Mouse (Mus musculus) liver, postnatal 0 days (tissue): ENCODE results near the gene Tll1. TPM values are rescaled to one million over a fixed set of nuclear protein-coding genes. Genes with fewer than 3 reads are reported as not detected.

Experiments
- ATAC-seq: fragments of 200-750 bp; cut with Nextera tagmentation; 2 replicates; pipeline ENCODE4 v1.8.0; 2017; ENCODE audit warnings: mild to moderate bottlenecking, moderate library complexity
- DNase-seq: peaks from one replicate; pipeline ENCODE4 v3.0.0-alpha.2; 2016
- H3K27ac ChIP-seq: fragments of 300-500 bp; sonication (generic); 2 replicates; pipeline ENCODE4 v1.5.1; 2014; ENCODE audit warnings: antibody characterized with exemption, moderate library complexity, mild to moderate bottlenecking, low read depth
- H3K27me3 ChIP-seq: fragments of 300-500 bp; sonication (generic); 2 replicates; pipeline ENCODE4 v1.6.1; 2014; ENCODE audit warnings: low read length, control low read depth, mixed read lengths; ENCODE audit not compliant: insufficient read depth
- H3K36me3 ChIP-seq: fragments of 300-500 bp; sonication (generic); replicated peaks from 2 replicates; pipeline ENCODE4 v1.6.1; 2014; ENCODE audit warnings: mild to moderate bottlenecking, control low read depth, low read length, moderate library complexity, mixed read lengths; ENCODE audit not compliant: insufficient read depth
- H3K4me1 ChIP-seq: fragments of 300-500 bp; sonication (generic); 2 replicates; pipeline ENCODE4 v1.6.1; 2014; ENCODE audit warnings: antibody characterized with exemption, mild to moderate bottlenecking, control low read depth; ENCODE audit not compliant: insufficient read depth
- H3K4me2 ChIP-seq: fragments of 300-500 bp; sonication (generic); 2 replicates; pipeline ENCODE4 v1.6.1; 2014; ENCODE audit warnings: low read depth, mild to moderate bottlenecking, low read length, moderate library complexity, mixed read lengths
- H3K4me3 ChIP-seq: fragments of 300-500 bp; sonication (generic); 2 replicates; pipeline ENCODE4 v1.5.1; 2014; ENCODE audit warnings: low read depth, low read length
- H3K9ac ChIP-seq: fragments of 300-500 bp; sonication (generic); replicated peaks from 2 replicates; pipeline ENCODE4 v1.6.1; 2014; ENCODE audit warnings: mild to moderate bottlenecking, moderate library complexity
- H3K9me3 ChIP-seq: fragments of 300-500 bp; sonication (generic); 2 replicates; pipeline ENCODE4 v1.6.1; 2016; ENCODE audit warnings: mild to moderate bottlenecking, control low read depth, low read length, mixed read lengths
- CTCF ChIP-seq: sonication (generic); IDR thresholded peaks from 2 replicates; pipeline ENCODE4 v1.5.1; 2016; ENCODE audit warnings: antibody characterized with exemption, low read depth
- EP300 ChIP-seq: IDR thresholded peaks from 2 replicates; pipeline ENCODE4 v1.6.1; 2016; ENCODE audit warnings: antibody characterized with exemption, low read depth, mild to moderate bottlenecking
- WGBS: fragments of 180-500 bp; shearing (Covaris S2); extraction: QIAGEN DNeasy Blood & Tissue Kit; methylation state at CpG from one replicate; pipeline ENCODE4 v1.1.7; 2014; ENCODE audit not compliant: insufficient replicate concordance; 5-methylcytosine and 5-hydroxymethylcytosine counted together
- polyA plus RNA-seq: library from polyadenylated mRNA; unstranded; fragments of >200 nt; fragmentation: Nextera tagmentation; extraction: Ambion mirVana; gene quantifications from 2 replicates; pipeline ENCODE4 v1.2.1, GENCODE M21; 2015

Tll1 gene
- polyA plus RNA-seq, 1 experiment from 2014 or later = not detected

DNA sequence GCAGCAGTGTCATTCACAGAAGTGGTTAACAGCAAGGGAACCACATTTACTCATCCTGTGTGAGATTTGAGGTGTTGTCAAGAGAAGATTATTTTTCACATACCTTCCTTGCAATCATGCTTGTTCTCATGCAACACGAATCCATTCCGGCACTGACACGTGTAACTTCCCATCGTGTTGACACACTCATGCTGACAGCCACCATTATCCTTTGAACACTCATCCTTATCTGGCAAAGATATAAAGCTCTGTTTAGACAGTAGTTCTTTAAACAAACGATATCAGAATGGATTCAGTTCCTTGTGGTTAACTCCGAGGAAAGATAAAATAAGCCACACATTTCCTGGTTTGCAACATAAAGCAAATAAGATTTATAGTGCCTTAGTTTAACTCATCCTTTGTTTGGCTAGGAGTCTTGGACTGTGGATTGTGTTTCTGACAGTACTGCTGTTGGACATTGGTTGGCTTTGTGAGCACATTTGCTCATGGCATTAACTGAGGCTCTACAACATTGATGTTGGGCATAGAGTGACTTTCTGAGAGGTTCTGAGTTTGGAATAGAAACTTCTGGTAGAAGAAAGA, 164.7 kb downstream of the Tll1 start:
- Histone ChIP-seq H3K4me1 (no peaks in the 10 kb centered on the region), H3K9me3 (no peaks in the 10 kb centered on the region), H3K27me3 (no peaks in the 10 kb centered on the region), H3K9ac (no peak overlapping the region), H3K4me3 (no peak overlapping the region), H3K36me3 (no peaks in the 10 kb centered on the region), H3K4me2 (no peak overlapping the region), H3K27ac (no peak overlapping the region)
- ATAC-seq (no peak), DNase-seq (no peak)
- TF ChIP-seq CTCF = no peak
- no peak for TF ChIP-seq EP300
- WGBS = 4% methylated on average over 6 of the region's 6 CpGs

DNA sequence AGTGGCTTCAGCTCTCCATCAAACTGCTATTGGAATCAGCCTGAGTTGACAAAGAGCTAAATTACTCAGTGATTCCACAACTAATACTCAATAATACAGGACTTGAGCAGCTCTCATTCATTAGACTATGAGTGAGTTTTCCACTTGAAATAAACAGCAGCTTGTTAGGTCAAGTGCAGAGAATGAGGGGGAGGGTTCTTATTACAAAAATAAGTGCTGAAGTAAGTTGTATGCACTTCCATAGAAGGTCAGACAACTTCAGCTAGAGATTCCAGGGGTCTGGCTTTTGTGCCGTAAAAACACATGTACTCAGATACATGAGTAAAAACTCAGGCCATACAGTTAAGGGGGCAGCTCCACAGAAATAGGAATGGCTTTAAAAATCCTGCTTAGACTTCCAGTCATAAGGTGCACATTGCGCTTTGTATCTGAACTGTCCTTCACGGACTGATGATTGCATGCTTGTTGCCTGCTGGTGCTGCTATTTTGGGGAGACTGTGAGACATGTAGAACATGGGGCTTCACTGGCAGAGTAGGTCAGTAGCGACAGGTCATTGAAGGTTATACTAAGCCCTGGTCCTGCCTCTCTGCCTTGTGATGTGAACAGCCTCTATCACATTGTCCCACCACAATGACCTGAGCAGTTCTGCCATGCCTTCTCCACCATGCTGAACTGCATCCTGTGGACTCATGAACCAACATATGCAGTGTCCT, 175.2 kb downstream of the Tll1 start:
- no peak for ATAC-seq
- TF ChIP-seq EP300 (no peak), CTCF (no peak)
- H3K4me3 ChIP-seq = no peak overlapping the region
- H3K4me2 ChIP-seq = no peak overlapping the region
- H3K9ac ChIP-seq = no peak overlapping the region
- no peaks in the 10 kb centered on the region for H3K36me3 ChIP-seq
- no peak overlapping the region for H3K27ac ChIP-seq
- no peak for DNase-seq
- no peaks in the 10 kb centered on the region for H3K4me1 ChIP-seq
- H3K9me3 ChIP-seq = no peaks in the 10 kb centered on the region
- WGBS = 80% methylated on average over 4 of the region's 4 CpGs
- H3K27me3 ChIP-seq = no peaks in the 10 kb centered on the region

DNA sequence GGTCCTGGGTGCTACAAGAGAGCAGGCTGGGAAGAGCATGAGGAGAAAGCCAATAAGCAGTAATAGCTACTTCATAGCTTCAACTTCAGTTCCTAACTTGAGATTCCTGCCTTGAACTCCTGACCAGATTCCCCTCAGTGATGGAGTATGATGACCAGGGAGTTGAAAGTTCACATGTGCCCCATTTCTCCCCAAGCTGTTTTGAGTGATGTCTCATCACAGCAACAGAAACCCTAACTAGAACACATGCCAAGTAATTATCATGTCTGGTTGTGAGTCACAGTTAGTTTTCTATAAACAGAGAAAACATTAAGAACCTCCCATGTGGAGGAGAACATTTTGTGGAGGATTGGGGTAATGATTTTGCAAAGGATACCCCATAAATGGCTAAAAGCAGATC, 176.0 kb downstream of the Tll1 start:
- TF ChIP-seq EP300 (no peak), CTCF (no peak)
- H3K4me1 ChIP-seq = no peaks in the 10 kb centered on the region
- H3K9ac ChIP-seq = no peak overlapping the region
- no peak overlapping the region for H3K27ac ChIP-seq
- no peaks in the 10 kb centered on the region for H3K27me3 ChIP-seq
- H3K4me2 ChIP-seq = no peak overlapping the region
- no peak for ATAC-seq
- H3K36me3 ChIP-seq = no peaks in the 10 kb centered on the region
- no peaks in the 10 kb centered on the region for H3K9me3 ChIP-seq
- no peak for DNase-seq
- no peak overlapping the region for H3K4me3 ChIP-seq

DNA sequence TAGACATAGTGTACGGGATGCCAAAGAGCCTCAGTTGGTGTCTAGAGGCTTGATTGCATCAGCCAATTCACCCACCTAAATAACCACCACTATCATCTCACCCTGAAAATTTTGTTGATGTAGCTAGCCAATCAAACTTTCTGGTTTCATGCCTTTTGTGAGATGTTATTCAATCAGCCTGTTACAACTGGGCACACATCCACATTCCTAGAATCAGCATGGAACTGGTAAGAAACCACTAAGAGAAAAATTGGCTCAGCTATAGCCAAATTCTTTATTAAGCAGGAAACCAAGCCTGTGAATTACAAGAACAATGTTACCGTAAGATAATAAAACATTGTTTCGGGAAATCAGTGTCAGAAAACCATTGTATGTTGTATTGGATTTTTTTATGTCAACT, 176.5 kb downstream of the Tll1 start:
- Histone ChIP-seq H3K9me3 (no peaks in the 10 kb centered on the region), H3K9ac (no peak overlapping the region), H3K4me2 (no peak overlapping the region), H3K4me1 (no peaks in the 10 kb centered on the region), H3K27me3 (no peaks in the 10 kb centered on the region), H3K27ac (no peak overlapping the region), H3K36me3 (no peaks in the 10 kb centered on the region), H3K4me3 (no peak overlapping the region)
- TF ChIP-seq EP300 (no peak), CTCF (no peak)
- DNase-seq (no peak), ATAC-seq (no peak)
- 76% methylated on average over 3 of the region's 3 CpGs for WGBS

DNA sequence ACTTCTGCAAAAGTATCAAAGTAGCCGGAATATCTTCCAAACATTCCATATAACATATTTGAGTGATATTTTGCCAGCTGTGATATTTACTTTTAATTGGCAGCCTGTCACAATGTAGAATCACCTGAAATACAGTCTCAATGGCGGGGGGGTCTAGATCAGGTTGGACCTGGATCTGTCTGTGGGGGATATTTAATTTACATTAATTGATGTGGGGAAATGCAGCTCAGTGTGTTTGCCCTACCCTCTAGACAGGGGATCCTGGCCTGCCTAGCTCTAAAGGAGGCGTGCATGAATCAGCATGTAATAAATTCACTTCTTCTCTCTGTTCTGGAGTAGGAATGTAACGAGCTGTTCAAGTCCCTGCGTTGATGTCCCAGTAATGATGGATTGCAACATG, 181.7 kb downstream of the Tll1 start:
- no peak for ATAC-seq
- Histone ChIP-seq H3K4me2 (no peak overlapping the region), H3K4me1 (no peaks in the 10 kb centered on the region), H3K4me3 (no peak overlapping the region), H3K9me3 (no peaks in the 10 kb centered on the region), H3K27ac (no peak overlapping the region), H3K36me3 (no peaks in the 10 kb centered on the region), H3K9ac (no peak overlapping the region), H3K27me3 (no peaks in the 10 kb centered on the region)
- DNase-seq = no peak
- WGBS = 69% methylated on average over 5 of the region's 5 CpGs
- TF ChIP-seq CTCF = no peak

DNA sequence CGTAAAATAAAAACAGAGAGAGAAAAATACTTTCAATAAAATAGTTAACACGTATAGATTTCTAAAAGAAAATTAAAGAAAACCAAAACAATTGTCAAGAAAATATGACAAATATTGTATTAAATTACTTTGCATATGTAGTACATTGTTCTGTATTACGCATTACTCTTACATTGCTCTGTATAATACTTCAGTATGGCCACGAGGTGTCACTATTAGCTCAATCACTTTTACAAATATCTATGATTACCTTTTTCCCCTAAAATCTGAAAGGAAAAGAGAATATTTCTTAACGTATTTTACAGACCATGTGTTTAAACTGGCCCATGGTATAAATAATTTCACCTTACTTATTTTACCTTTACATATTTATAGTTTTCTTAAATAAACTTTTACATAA, 182.5 kb downstream of the Tll1 start:
- H3K36me3 ChIP-seq = no peaks in the 10 kb centered on the region
- no peaks in the 10 kb centered on the region for H3K9me3 ChIP-seq
- no peak overlapping the region for H3K9ac ChIP-seq
- DNase-seq (no peak), ATAC-seq (no peak)
- no peak overlapping the region for H3K4me2 ChIP-seq
- no peak for TF ChIP-seq EP300
- peak; percentile 52 for TF ChIP-seq CTCF
- no peaks in the 10 kb centered on the region for H3K27me3 ChIP-seq
- no peaks in the 10 kb centered on the region for H3K4me1 ChIP-seq
- no peak overlapping the region for H3K27ac ChIP-seq
- no peak overlapping the region for H3K4me3 ChIP-seq
- WGBS = 30% methylated on average over 5 of the region's 5 CpGs
